Mouse (Mus musculus): ENCODE results near the gene Fes. TPM values are rescaled to one million over a fixed set of nuclear protein-coding genes. Genes with fewer than 3 reads are reported as not detected.

The Fes gene
- polyA plus RNA-seq (2021), result 5.6 TPM

- POLR2A ChIA-PET, result no interaction called here
- DNase-seq (ENCODE audit: low read depth, low spot score) (no peak), ATAC-seq (no peak)
- CTCF ChIA-PET, result interaction anchor here (2.5 to 3.3 kb wide), 2 partner anchors 11 to 192 kb away, joined by 14 to 47 read pairs; no protein-coding TSS in a partner anchor
- no peak for TF ChIP-seq CTCF (IDR thresholded peaks at IDR 0.05)
- H3K27me3 ChIP-seq, result no peaks in the 10 kb centered on the region
- in situ Hi-C loops (cut with MboI; ENCODE audit: low pct_unique_long_range_greater_than_20kb), result loop anchor here (5.0 to 25.0 kb wide), 3 partner anchors 194 to 449 kb away; partner anchors contain the start of genes Crtc3 and Iqgap1
Observed at GRCm38 (mm10) chr7:80387633-80388543, at the start of gene Fes. Gene Fes (minus strand): TSS chr7:80387946.

DNA sequence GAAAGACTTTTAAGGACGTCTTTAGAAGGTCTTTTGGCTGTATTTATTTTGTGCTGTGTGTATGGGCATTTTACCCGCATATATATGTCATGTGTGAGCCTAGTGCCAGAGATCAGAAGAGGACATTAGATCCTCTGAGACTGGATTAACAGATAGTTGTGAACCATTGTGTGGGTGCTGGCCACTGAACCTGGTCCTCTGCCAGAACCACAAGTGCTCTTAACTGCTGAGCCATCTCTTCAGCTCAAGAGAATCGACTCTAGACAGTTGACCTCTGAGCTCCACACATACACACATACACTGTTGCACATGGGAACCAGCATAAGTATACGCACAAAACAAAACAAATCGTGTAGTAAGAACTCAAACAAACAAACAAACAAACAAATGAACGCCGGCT lies 48.8 kb upstream of the Fes start:
- in situ Hi-C loops (cut with MboI; ENCODE audit: low pct_unique_long_range_greater_than_20kb), result no loop called here
- H3K27me3 ChIP-seq, result no peaks in the 10 kb centered on the region
- no peak for ATAC-seq
- TF ChIP-seq CTCF (IDR thresholded peaks at IDR 0.05), result no peak
- ChIA-PET POLR2A (no interaction called here), CTCF (no interaction called here)
- DNase-seq (ENCODE audit: low read depth, low spot score), result no peak

DNA sequence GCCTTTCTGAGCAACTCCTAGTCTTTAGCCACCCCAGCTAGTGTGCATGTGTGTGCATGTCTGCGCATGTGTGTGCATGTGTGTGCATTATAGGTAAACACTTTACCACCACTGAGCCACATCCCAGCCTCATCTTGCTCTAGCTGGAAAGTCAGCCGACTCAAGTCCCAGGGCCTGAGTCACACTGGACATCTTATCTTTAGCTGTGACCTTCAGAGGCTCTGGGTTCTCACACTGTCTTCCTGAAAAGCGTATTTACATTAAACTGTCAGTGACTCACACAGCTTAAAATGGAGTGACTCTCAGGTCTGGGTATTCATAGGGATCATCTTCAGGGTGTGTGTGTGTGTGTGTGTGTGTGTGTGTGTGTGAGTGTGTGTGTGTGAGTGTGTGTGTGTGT lies 47.8 kb upstream of the Fes start:
- peak; percentile 31 for DNase-seq (ENCODE audit: low read depth, low spot score)
- no peak for TF ChIP-seq CTCF (IDR thresholded peaks at IDR 0.05)
- POLR2A ChIA-PET, result interaction anchor here (1.0 kb wide), 1 partner anchor 9 kb away, joined by 3 read pairs; no protein-coding TSS in a partner anchor
- in situ Hi-C loops (cut with MboI; ENCODE audit: low pct_unique_long_range_greater_than_20kb), result no loop called here
- CTCF ChIA-PET, result no interaction called here
- ATAC-seq, result no peak
- H3K27me3 ChIP-seq, result no peaks in the 10 kb centered on the region

- in situ Hi-C loops (cut with MboI; ENCODE audit: low pct_unique_long_range_greater_than_20kb), result no loop called here
- TF ChIP-seq CTCF (IDR thresholded peaks at IDR 0.05), result no peak
- DNase-seq (ENCODE audit: low read depth, low spot score) (no peak), ATAC-seq (no peak)
- ChIA-PET POLR2A (no interaction called here), CTCF (no interaction called here)
- no peaks in the 10 kb centered on the region for H3K27me3 ChIP-seq
Observed at GRCm38 (mm10) chr7:80429661-80430060, 41.9 kb upstream of the Fes start.

DNA sequence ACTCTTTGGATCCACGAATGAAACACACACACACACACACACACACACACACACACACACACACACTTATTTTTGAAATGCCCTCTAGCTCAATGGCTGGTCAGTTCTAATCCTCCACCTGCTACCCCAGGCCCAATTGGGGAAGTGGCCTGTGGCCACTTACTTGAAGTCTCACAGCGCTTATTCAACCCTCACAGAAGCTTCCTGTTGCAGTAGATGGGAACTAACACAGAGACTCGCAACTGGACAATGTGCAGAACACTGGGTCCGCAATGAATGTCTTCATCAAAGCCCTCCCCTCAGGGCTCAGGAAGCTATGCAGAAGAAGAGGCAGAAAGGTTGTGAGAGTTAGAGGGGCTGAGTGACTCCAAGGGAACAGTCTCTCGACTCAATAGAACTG lies 40.0 kb upstream of the Fes start:
- ChIA-PET CTCF (interaction anchor here (1.2 to 1.7 kb wide), 2 partner anchors 9 to 18 kb away, joined by 3 to 4 read pairs; no protein-coding TSS in a partner anchor), POLR2A (interaction anchor here (0.6 kb wide), 1 partner anchor 123 kb away, joined by 3 read pairs; no protein-coding TSS in a partner anchor)
- no peak for ATAC-seq
- in situ Hi-C loops (cut with MboI; ENCODE audit: low pct_unique_long_range_greater_than_20kb), result no loop called here
- H3K27me3 ChIP-seq, result no peaks in the 10 kb centered on the region
- no peak for TF ChIP-seq CTCF (IDR thresholded peaks at IDR 0.05)
- no peak for DNase-seq (ENCODE audit: low read depth, low spot score)

GRCm38 (mm10) chr7:80426363-80426762 lies 38.6 kb upstream of the Fes start:
- ChIA-PET POLR2A (interaction anchor here (0.9 kb wide), 1 partner anchor 9 kb away, joined by 3 read pairs; no protein-coding TSS in a partner anchor), CTCF (interaction anchor here (1.7 kb wide), 1 partner anchor 20 kb away, joined by 4 read pairs; no protein-coding TSS in a partner anchor)
- TF ChIP-seq CTCF (IDR thresholded peaks at IDR 0.05), result no peak
- DNase-seq (ENCODE audit: low read depth, low spot score) (no peak), ATAC-seq (no peak)
- in situ Hi-C loops (cut with MboI; ENCODE audit: low pct_unique_long_range_greater_than_20kb), result no loop called here
- H3K27me3 ChIP-seq, result no peaks in the 10 kb centered on the region

DNA sequence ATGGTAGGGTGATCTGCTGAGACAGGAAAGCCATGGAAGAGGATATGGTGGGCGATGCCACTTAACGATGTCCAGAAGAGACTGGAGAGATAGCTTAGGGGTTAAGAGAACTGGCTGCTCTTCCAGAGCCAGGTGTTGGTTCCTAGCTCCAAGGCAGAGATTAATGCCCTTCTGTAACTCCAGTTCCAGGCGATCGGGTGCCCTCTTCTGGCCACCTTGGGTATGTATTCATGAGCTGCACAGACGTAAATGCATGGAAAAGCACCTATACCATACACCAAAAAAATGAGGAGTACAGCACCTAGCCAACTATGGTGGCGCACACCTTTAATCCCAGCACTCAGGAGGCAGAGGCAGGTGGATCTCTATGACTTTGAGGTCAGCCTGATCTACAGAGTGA lies 37.0 kb upstream of the Fes start:
- ATAC-seq, result no peak
- in situ Hi-C loops (cut with MboI; ENCODE audit: low pct_unique_long_range_greater_than_20kb), result no loop called here
- no peaks in the 10 kb centered on the region for H3K27me3 ChIP-seq
- DNase-seq (ENCODE audit: low read depth, low spot score), result no peak
- ChIA-PET POLR2A (no interaction called here), CTCF (interaction anchor here (1.1 kb wide), 1 partner anchor 21 kb away, joined by 3 read pairs; no protein-coding TSS in a partner anchor)
- TF ChIP-seq CTCF (IDR thresholded peaks at IDR 0.05), result no peak

GRCm38 (mm10) chr7:80422759-80423480 lies 35.2 kb upstream of the Fes start:
- ChIA-PET CTCF (interaction anchor here (1.0 to 1.3 kb wide), 2 partner anchors 10 to 37 kb away, joined by 3 read pairs; no protein-coding TSS in a partner anchor), POLR2A (no interaction called here)
- no peak for DNase-seq (ENCODE audit: low read depth, low spot score)
- in situ Hi-C loops (cut with MboI; ENCODE audit: low pct_unique_long_range_greater_than_20kb), result no loop called here
- no peak for ATAC-seq
- no peaks in the 10 kb centered on the region for H3K27me3 ChIP-seq
- TF ChIP-seq CTCF (IDR thresholded peaks at IDR 0.05), result no peak

- H3K27me3 ChIP-seq, result no peaks in the 10 kb centered on the region
- no peak for TF ChIP-seq CTCF (IDR thresholded peaks at IDR 0.05)
- in situ Hi-C loops (cut with MboI; ENCODE audit: low pct_unique_long_range_greater_than_20kb), result no loop called here
- DNase-seq (ENCODE audit: low read depth, low spot score) (no peak), ATAC-seq (no peak)
- CTCF ChIA-PET, result interaction anchor here (1.5 kb wide), 1 partner anchor 9 kb away, joined by 3 read pairs; no protein-coding TSS in a partner anchor
- POLR2A ChIA-PET, result no interaction called here
Observed at GRCm38 (mm10) chr7:80421576-80421975, 33.8 kb upstream of the Fes start.

DNA sequence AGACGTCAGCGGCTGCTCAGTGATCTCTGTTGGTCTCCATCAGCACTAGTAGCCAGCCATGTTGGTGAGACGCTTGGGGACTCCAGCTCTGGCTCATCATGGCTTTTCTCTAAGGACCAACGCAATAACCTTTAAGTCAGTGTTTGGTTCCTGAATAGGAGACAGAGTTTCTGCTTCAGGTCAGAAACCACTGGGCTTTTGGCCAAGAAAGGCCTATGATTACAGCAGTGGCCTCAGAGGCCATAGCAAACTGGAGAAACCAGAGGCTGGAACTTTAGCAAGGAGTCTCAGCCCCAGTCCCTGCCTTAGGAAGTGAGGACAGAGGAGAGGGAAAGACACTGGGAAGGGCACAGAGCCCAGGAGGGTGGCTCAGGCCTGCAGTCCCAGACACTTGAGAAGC lies 32.8 kb upstream of the Fes start:
- no peak for ATAC-seq
- ChIA-PET POLR2A (no interaction called here), CTCF (interaction anchor here (1.4 to 1.5 kb wide), 2 partner anchors 8 to 21 kb away, joined by 3 read pairs; no protein-coding TSS in a partner anchor)
- TF ChIP-seq CTCF (IDR thresholded peaks at IDR 0.05), result no peak
- no peak for DNase-seq (ENCODE audit: low read depth, low spot score)
- in situ Hi-C loops (cut with MboI; ENCODE audit: low pct_unique_long_range_greater_than_20kb), result no loop called here
- H3K27me3 ChIP-seq, result no peaks in the 10 kb centered on the region

All from Patski (cell line).